16 mouse cellular contexts compared by ENCODE assay signal in genomic region chr11:32153216-32153615, GRCm38 (mm10). TPM values are rescaled to one million over a fixed set of nuclear protein-coding genes. Genes with fewer than 3 reads are reported as not detected.
"Had no signal": no experiment of that assay in that cellular context is flagged by ENCODE, and none has a peak within 500 bp of the region (broad histone marks: within the 10 kb centered on the region; RNA-seq: fewer than 3 reads in every experiment).

No protein-coding gene starts in this region.

- DNase-seq: retina, postnatal 1 day; right cerebral cortex, adult 18-20 months; right cerebral cortex, postnatal 14 days; right cerebral cortex, postnatal 25 days; right cerebral cortex, postnatal 4 days; spleen, adult 18-20 months; thymus, adult 18-20 months; thymus, adult 2 months; thymus, postnatal 14 days; thymus, postnatal 25 days; thymus, postnatal 36 days; thymus, postnatal 4 days had no signal

- H3K4me3 ChIP-seq: neural tube, embryonic 15.5 days; stomach, embryonic 15.5 days had no signal

- H3K9me3 ChIP-seq: neural tube, embryonic 15.5 days; stomach, embryonic 15.5 days had no signal

- H3K27ac ChIP-seq: neural tube, embryonic 15.5 days; stomach, embryonic 15.5 days; stomach, postnatal 0 days had no signal

- H3K9ac ChIP-seq: neural tube, embryonic 15.5 days; stomach, embryonic 15.5 days had no signal

- H3K36me3 ChIP-seq: neural tube, embryonic 15.5 days; stomach, embryonic 15.5 days had no signal

- H3K27me3 ChIP-seq: neural tube, embryonic 15.5 days; stomach, embryonic 15.5 days had no signal

- H3K4me2 ChIP-seq: neural tube, embryonic 15.5 days; stomach, embryonic 15.5 days had no signal

- H3K4me1 ChIP-seq: stomach, embryonic 15.5 days had no signal

RNA-seq across cellular contexts. Expression of gene Il9r, which starts 46.9 kb away (rescaled TPM):
- polyA plus RNA-seq: neural tube, embryonic 14.5 days; neural tube, embryonic 15.5 days; stomach, postnatal 0 days had no signal
